Mouse (Mus musculus) olfactory bulb, adult 2 months (tissue): ENCODE results near the gene Nthl1. TPM values are rescaled to one million over a fixed set of nuclear protein-coding genes. Genes with fewer than 3 reads are reported as not detected.

Experiments
- H3K27ac ChIP-seq: fragments of 200-500 bp; 2 replicates; pipeline ENCODE4 v1.5.1; 2012; ENCODE audit warnings: low read depth, low read length; ENCODE audit not compliant: insufficient read depth
- H3K4me1 ChIP-seq: fragments of 200-500 bp; 2 replicates; pipeline ENCODE4 v1.6.1; 2012; ENCODE audit warnings: low read length; ENCODE audit not compliant: control insufficient read depth, insufficient read depth
- H3K4me3 ChIP-seq: fragments of 200-500 bp; 2 replicates; pipeline ENCODE4 v1.5.1; 2012; ENCODE audit warnings: mild to moderate bottlenecking, low read depth, low read length, moderate library complexity; ENCODE audit not compliant: insufficient read depth
- CTCF ChIP-seq: fragments of 200-500 bp; IDR thresholded peaks from 2 replicates; pipeline ENCODE4 v1.5.1; 2012; ENCODE audit warnings: low read depth, mild to moderate bottlenecking, low read length, moderate library complexity; ENCODE audit not compliant: insufficient read depth
- POLR2A ChIP-seq: fragments of 200-500 bp; IDR thresholded peaks from 2 replicates; pipeline ENCODE4 v1.6.1; 2012; ENCODE audit warnings: mild to moderate bottlenecking, low read depth, low read length, moderate library complexity; ENCODE audit not compliant: insufficient read depth
- WGBS: fragments of 180-500 bp; shearing (Covaris S2); methylation state at CpG from one replicate; pipeline ENCODE4 v1.1.7; 2018; 5-methylcytosine and 5-hydroxymethylcytosine counted together
- polyA plus RNA-seq: library from polyadenylated mRNA; stranded (reverse); fragments of >200 nt; gene quantifications from 2 replicates; pipeline ENCODE4 v1.2.4, GENCODE M21; 2012; ENCODE audit warnings: low replicate concordance; ENCODE audit not compliant: missing spikeins, insufficient read depth, insufficient read length

Nthl1 gene
- polyA plus RNA-seq, 1 experiment = not detected

- Histone ChIP-seq H3K27ac (no peak overlapping the region), H3K4me1 (peaks cover 26% of the 10 kb centered on the region), H3K4me3 (no peak overlapping the region)
- TF ChIP-seq CTCF = no peak
- TF ChIP-seq POLR2A = no peak
- WGBS = 68% methylated on average over 5 of the region's 5 CpGs
These were observed 38.9 kb downstream of the Nthl1 start for GRCm38 (mm10) chr17:24671346-24671745.

- 32% methylated on average over 5 of the region's 5 CpGs for WGBS
- TF ChIP-seq CTCF = no peak
- TF ChIP-seq POLR2A = no peak
- H3K27ac ChIP-seq = no peak overlapping the region
These were observed 39.7 kb downstream of the Nthl1 start for GRCm38 (mm10) chr17:24672141-24672540.

GRCm38 (mm10) chr17:24674277-24674676 lies 41.8 kb downstream of the Nthl1 start:
- Histone ChIP-seq H3K4me1 (peaks cover 26% of the 10 kb centered on the region), H3K27ac (no peak overlapping the region), H3K4me3 (no peak overlapping the region)
- TF ChIP-seq CTCF (no peak), POLR2A (no peak)
- 53% methylated on average over 7 of the region's 7 CpGs for WGBS

More at GRCm38 (mm10) chr17:24672141-24672540, 39.7 kb downstream of the Nthl1 start:
- Histone ChIP-seq H3K4me3 (no peak overlapping the region), H3K4me1 (peaks cover 26% of the 10 kb centered on the region)

- TF ChIP-seq POLR2A (no peak), CTCF (no peak; the same call in 1 of the 2 replicates)
- Histone ChIP-seq H3K4me1 (peaks cover 24% of the 10 kb centered on the region), H3K4me3 (no peak overlapping the region), H3K27ac (no peak overlapping the region)
- WGBS = 37% methylated on average over 2 of the region's 2 CpGs
These were observed 43.7 kb downstream of the Nthl1 start for GRCm38 (mm10) chr17:24676187-24676586.

- Histone ChIP-seq H3K4me3 (no peak overlapping the region), H3K4me1 (peaks cover 21% of the 10 kb centered on the region), H3K27ac (no peak overlapping the region)
- WGBS = 94% methylated on average over 5 of the region's 5 CpGs
- TF ChIP-seq POLR2A (no peak), CTCF (no peak)
These were observed 44.4 kb downstream of the Nthl1 start for GRCm38 (mm10) chr17:24676877-24677276.

GRCm38 (mm10) chr17:24677500-24678080 lies 45.1 kb downstream of the Nthl1 start:
- WGBS = 93% methylated on average over 24 of the region's 24 CpGs
- peaks cover 15% of the 10 kb centered on the region for H3K4me1 ChIP-seq
- no peak overlapping the region for H3K4me3 ChIP-seq
- H3K27ac ChIP-seq = no peak overlapping the region
- no peak for TF ChIP-seq CTCF

- Histone ChIP-seq H3K4me1 (peaks cover 25% of the 10 kb centered on the region), H3K4me3 (no peak overlapping the region), H3K27ac (no peak overlapping the region)
- WGBS = 54% methylated on average over 16 of the region's 16 CpGs
- TF ChIP-seq POLR2A = no peak
- TF ChIP-seq CTCF = no peak
These were observed 54.0 kb downstream of the Nthl1 start for GRCm38 (mm10) chr17:24686514-24686913.

- peak overlapping the region; percentile 40 for H3K4me3 ChIP-seq
- TF ChIP-seq POLR2A (no peak), CTCF (no peak)
- no peak overlapping the region for H3K27ac ChIP-seq
- peaks cover 25% of the 10 kb centered on the region for H3K4me1 ChIP-seq
- WGBS = 11% methylated on average over 25 of the region's 25 CpGs
These were observed 54.7 kb downstream of the Nthl1 start for GRCm38 (mm10) chr17:24687146-24687595.

GRCm38 (mm10) chr17:24687599-24687998 lies 55.1 kb downstream of the Nthl1 start:
- WGBS = 25% methylated on average over 23 of the region's 23 CpGs
- peaks cover 25% of the 10 kb centered on the region for H3K4me1 ChIP-seq
- TF ChIP-seq POLR2A (no peak), CTCF (no peak)
- H3K27ac ChIP-seq = no peak overlapping the region
- H3K4me3 ChIP-seq = peak overlapping the region; percentile 40

Other genes with a start within 250 kb of the Nthl1 start
- gene Rnps1, start 218.1 kb upstream of the Nthl1 start, polyA plus RNA-seq = not detected in 2 replicates
- gene Eci1, start 206.0 kb upstream of the Nthl1 start, polyA plus RNA-seq = not detected in 2 replicates
- gene Dnase1l2, start 189.6 kb upstream of the Nthl1 start, polyA plus RNA-seq = not detected in 2 replicates
- gene E4f1, start 162.4 kb upstream of the Nthl1 start, polyA plus RNA-seq = not detected in 2 replicates
- gene Pgp, start 162.3 kb upstream of the Nthl1 start, polyA plus RNA-seq = not detected in 2 replicates
- not detected in 2 replicates for gene Bricd5, start 158.8 kb upstream of the Nthl1 start, polyA plus RNA-seq
- gene Mlst8, start 153.6 kb upstream of the Nthl1 start, polyA plus RNA-seq = not detected in 2 replicates
- gene Caskin1, start 144.1 kb upstream of the Nthl1 start, polyA plus RNA-seq = not detected in 2 replicates
- gene Traf7, start 104.7 kb upstream of the Nthl1 start, polyA plus RNA-seq = not detected in 2 replicates
- gene Rab26, start 98.5 kb upstream of the Nthl1 start, polyA plus RNA-seq = not detected in 2 replicates
- not detected in 2 replicates for gene Pkd1, start 82.8 kb upstream of the Nthl1 start, polyA plus RNA-seq
- gene Tsc2, start 50 bp upstream of the Nthl1 start, polyA plus RNA-seq = 286 TPM in 1 of 2 replicates, not detected in the other
- gene Slc9a3r2, start 17.6 kb downstream of the Nthl1 start, polyA plus RNA-seq = not detected in 2 replicates
- not detected in 2 replicates for gene Npw, start 25.8 kb downstream of the Nthl1 start, polyA plus RNA-seq
- gene Zfp598, start 37.0 kb downstream of the Nthl1 start, polyA plus RNA-seq = not detected in 2 replicates
- not detected in 2 replicates for gene Syngr3, start 57.3 kb downstream of the Nthl1 start, polyA plus RNA-seq
- gene Gfer, start 63.5 kb downstream of the Nthl1 start, polyA plus RNA-seq = not detected in 2 replicates
- not detected in 2 replicates for gene Noxo1, start 63.6 kb downstream of the Nthl1 start, polyA plus RNA-seq
- not detected in 2 replicates for gene Tbl3, start 75.0 kb downstream of the Nthl1 start, polyA plus RNA-seq
- not detected in 2 replicates for gene Rnf151, start 85.4 kb downstream of the Nthl1 start, polyA plus RNA-seq
- not detected in 2 replicates for gene Rps2, start 85.4 kb downstream of the Nthl1 start, polyA plus RNA-seq
- gene Ndufb10, start 91.8 kb downstream of the Nthl1 start, polyA plus RNA-seq = not detected in 2 replicates
- gene Rpl3l, start 95.1 kb downstream of the Nthl1 start, polyA plus RNA-seq = not detected in 2 replicates
- not detected in 2 replicates for gene Msrb1, start 104.0 kb downstream of the Nthl1 start, polyA plus RNA-seq
- not detected in 2 replicates for gene Hs3st6, start 120.3 kb downstream of the Nthl1 start, polyA plus RNA-seq
- gene Meiob, start 171.6 kb downstream of the Nthl1 start, polyA plus RNA-seq = not detected in 2 replicates
- not detected in 2 replicates for gene Hagh, start 207.5 kb downstream of the Nthl1 start, polyA plus RNA-seq
- gene Fahd1, start 217.7 kb downstream of the Nthl1 start, polyA plus RNA-seq = not detected in 2 replicates
- not detected in 2 replicates for gene Igfals, start 233.3 kb downstream of the Nthl1 start, polyA plus RNA-seq